Comparison of ENCODE assay signal across 8 mouse cellular contexts in genomic region chr8:123317781-123318466, GRCm38 (mm10). TPM values are rescaled to one million over a fixed set of nuclear protein-coding genes. Genes with fewer than 3 reads are reported as not detected.
DNase-seq lines count a peak whose midpoint lies in the region; ATAC-seq and TF ChIP-seq lines count a peak whose summit lies in the region.

No protein-coding gene starts in this region.

- no peaks in the 10 kb centered on the region; the same call in 1 of the 2 replicates for H3K4me1 ChIP-seq in spleen, adult 2 months (ENCODE audit: control insufficient read depth, insufficient read depth, insufficient read length)
- H3K4me1 ChIP-seq in forebrain, embryonic 10.5 days = peaks cover 22% of the 10 kb centered on the region
- peaks cover 4% of the 10 kb centered on the region; the same call in 1 of the 2 replicates for H3K4me1 ChIP-seq in limb, embryonic 14.5 days (ENCODE audit: control insufficient read depth, insufficient read depth, low read length)
- no peaks in the 10 kb centered on the region for H3K4me1 ChIP-seq in stomach, embryonic 14.5 days (ENCODE audit: control insufficient read depth, insufficient read depth, low read length)

- no peaks in the 10 kb centered on the region for H3K36me3 ChIP-seq in spleen, adult 2 months (ENCODE audit: control insufficient read depth, insufficient read depth, low read length)
- H3K36me3 ChIP-seq in forebrain, embryonic 10.5 days (replicated peaks) = peaks cover 18% of the 10 kb centered on the region
- no peaks in the 10 kb centered on the region for H3K36me3 ChIP-seq in limb, embryonic 14.5 days (ENCODE audit: control insufficient read depth, insufficient read depth, low read length)
- no peaks in the 10 kb centered on the region for H3K36me3 ChIP-seq in stomach, embryonic 14.5 days (ENCODE audit: control insufficient read depth, insufficient read depth, low read length)

- no peak overlapping the region for H3K27ac ChIP-seq in spleen, adult 2 months (ENCODE audit: insufficient read depth, low read length)
- peak overlapping the region; percentile 91 for H3K27ac ChIP-seq in forebrain, embryonic 10.5 days
- no peak overlapping the region for H3K27ac ChIP-seq in limb, embryonic 14.5 days (replicated peaks; ENCODE audit: low read depth, low read length)
- H3K27ac ChIP-seq in stomach, embryonic 14.5 days (ENCODE audit: low read length) = no peak overlapping the region

- 6% methylated on average over 21 of the region's 21 CpGs for WGBS in spleen, adult 2 months
- 9% methylated on average over 21 of the region's 21 CpGs for WGBS in forebrain, embryonic 10.5 days
- 5% methylated on average over 16 of the region's 21 CpGs for WGBS in limb, embryonic 14.5 days
- WGBS in stomach, embryonic 14.5 days = 3% methylated on average over 21 of the region's 21 CpGs

- ATAC-seq in limb, embryonic 14.5 days (ENCODE audit: low FRiP score, low read depth) = peak; percentile 59; the same call in 1 of the 2 replicates
- peak; percentile 80 for ATAC-seq in stomach, embryonic 14.5 days (ENCODE audit: insufficient number of reproducible peaks, insufficient read depth, low FRiP score, low read depth)

- no peaks in the 10 kb centered on the region for H3K9me3 ChIP-seq in forebrain, embryonic 10.5 days
- H3K9me3 ChIP-seq in limb, embryonic 14.5 days (ENCODE audit: control insufficient read depth, low read length) = no peaks in the 10 kb centered on the region
- H3K9me3 ChIP-seq in stomach, embryonic 14.5 days (ENCODE audit: control insufficient read depth, low read depth, low read length) = no peaks in the 10 kb centered on the region

- peak overlapping the region; percentile 83 for H3K4me2 ChIP-seq in limb, embryonic 14.5 days (replicated peaks; ENCODE audit: low read depth, low read length, severe bottlenecking)
- peak overlapping the region; percentile 87 for H3K4me2 ChIP-seq in stomach, embryonic 14.5 days (replicated peaks; ENCODE audit: low read depth, low read length)

- peak overlapping the region; percentile 64 for H3K9ac ChIP-seq in limb, embryonic 14.5 days (ENCODE audit: low read depth, low read length, severe bottlenecking)
- H3K9ac ChIP-seq in stomach, embryonic 14.5 days (replicated peaks; ENCODE audit: low read depth, low read length) = peak overlapping the region; percentile 10; the same call in 1 of the 2 replicates

- H3K4me3 ChIP-seq in spleen, adult 2 months (ENCODE audit: extremely low read depth, insufficient read depth, insufficient read length) = peak overlapping the region; percentile 75
- peak overlapping the region; percentile 83 for H3K4me3 ChIP-seq in forebrain, embryonic 10.5 days
- peak overlapping the region; percentile 57 for H3K4me3 ChIP-seq in limb, embryonic 14.5 days (replicated peaks; ENCODE audit: low read length)
- H3K4me3 ChIP-seq in stomach, embryonic 14.5 days (ENCODE audit: low read depth, low read length) = peak overlapping the region; percentile 60

- no peak; the same call in 1 of the 2 replicates for TF ChIP-seq CTCF in spleen, adult 2 months (IDR thresholded peaks at IDR 0.05; ENCODE audit: extremely low read depth, insufficient read depth, insufficient read length, insufficient replicate concordance)

- TF ChIP-seq POLR2A in spleen, adult 2 months (IDR thresholded peaks at IDR 0.05; ENCODE audit: low read depth, low read length) = no peak
- TF ChIP-seq POLR2A in limb, embryonic 14.5 days (IDR thresholded peaks at IDR 0.05; ENCODE audit: borderline replicate concordance, extremely low read depth, insufficient read depth, insufficient read length) = no peak

- H3K27me3 ChIP-seq in spleen, adult 2 months (ENCODE audit: control insufficient read depth, insufficient read depth, low read length) = no peaks in the 10 kb centered on the region
- no peaks in the 10 kb centered on the region for H3K27me3 ChIP-seq in forebrain, embryonic 10.5 days (ENCODE audit: poor library complexity, severe bottlenecking)
- H3K27me3 ChIP-seq in limb, embryonic 14.5 days (ENCODE audit: control insufficient read depth, insufficient read depth, low read length) = no peaks in the 10 kb centered on the region
- H3K27me3 ChIP-seq in stomach, embryonic 14.5 days (ENCODE audit: control insufficient read depth, insufficient read depth, low read length) = no peaks in the 10 kb centered on the region

- no peak for DNase-seq in spleen, adult 2 months (ENCODE audit: low read depth in 1 of 2, low spot score in 2 of 2)
- no peak for DNase-seq in spleen, postnatal 10 days (ENCODE audit: low spot score in 2 of 2)
- DNase-seq in forebrain, embryonic 10.5 days (ENCODE audit: extremely low spot score, low spot score) = no peak
- no peak for DNase-seq in limb, embryonic 14.5 days (ENCODE audit: low spot score)
- DNase-seq in urinary bladder, adult 2 months (ENCODE audit: low spot score) = no peak
- DNase-seq in cerebellum, adult 9-11 months = no peak
- no peak for DNase-seq in left cerebral cortex, postnatal 25 days (ENCODE audit: low spot score in 2 of 2)

- intact Hi-C loops in left cerebral cortex, postnatal 25 days (cut with DNase I) = loop anchor here (2.0 kb wide), 1 partner anchor 43 kb away; no protein-coding TSS in a partner anchor

RNA-seq across cellular contexts. Expression of gene Fanca, which starts 0.5 kb away (rescaled TPM):
- polyA plus RNA-seq in spleen, adult 2 months (2012; rRNA removed) = 55.7 and 76.1 TPM in 2 replicates
- 49.6 and 52.3 TPM in 2 replicates for polyA plus RNA-seq in forebrain, embryonic 10.5 days (2016; fragmentation: Nextera tagmentation; extraction: Ambion mirVana)
- 54.7 and 65.7 TPM in 2 replicates for polyA plus RNA-seq in limb, embryonic 14.5 days (2012; rRNA removed)
- polyA plus RNA-seq in limb, embryonic 14.5 days (2014; fragmentation: Nextera tagmentation; extraction: Ambion mirVana) = 23.9 and 24.2 TPM in 2 replicates
- 29.4 and 33.6 TPM in 2 replicates for polyA plus RNA-seq in stomach, embryonic 14.5 days (2014; fragmentation: Nextera tagmentation; extraction: Ambion mirVana)
- 8.9 and 15.8 TPM in 2 replicates for polyA plus RNA-seq in urinary bladder, adult 2 months (2012; rRNA removed)
- total RNA-seq in left cerebral cortex, postnatal 25 days (2021) = 1 to 10 TPM; 3.2 to 3.4 TPM

RNA-seq across cellular contexts. Expression of gene Spire2, which starts 14.6 kb away (rescaled TPM):
- 0.88 and 1.1 TPM in 2 replicates for polyA plus RNA-seq in spleen, adult 2 months (2012; rRNA removed)
- 6.5 and 6.9 TPM in 2 replicates for polyA plus RNA-seq in forebrain, embryonic 10.5 days (2016; fragmentation: Nextera tagmentation; extraction: Ambion mirVana)
- polyA plus RNA-seq in limb, embryonic 14.5 days (2012; rRNA removed) = 1.2 TPM in 2 replicates
- polyA plus RNA-seq in limb, embryonic 14.5 days (2014; fragmentation: Nextera tagmentation; extraction: Ambion mirVana) = 0.67 and 1.2 TPM in 2 replicates
- 2.2 and 3.1 TPM in 2 replicates for polyA plus RNA-seq in stomach, embryonic 14.5 days (2014; fragmentation: Nextera tagmentation; extraction: Ambion mirVana)
- polyA plus RNA-seq in urinary bladder, adult 2 months (2012; rRNA removed) = 4.8 and 5.3 TPM in 2 replicates
- 10 to 100 TPM; 16.0 to 16.5 TPM for total RNA-seq in left cerebral cortex, postnatal 25 days (2021)

RNA-seq across cellular contexts. Expression of gene Tcf25, which starts 55.6 kb away (rescaled TPM):
- 137 and 149 TPM in 2 replicates for polyA plus RNA-seq in spleen, adult 2 months (2012; rRNA removed)
- 146 and 151 TPM in 2 replicates for polyA plus RNA-seq in forebrain, embryonic 10.5 days (2016; fragmentation: Nextera tagmentation; extraction: Ambion mirVana)
- polyA plus RNA-seq in limb, embryonic 14.5 days (2012; rRNA removed) = 193 and 207 TPM in 2 replicates
- 153 and 155 TPM in 2 replicates for polyA plus RNA-seq in limb, embryonic 14.5 days (2014; fragmentation: Nextera tagmentation; extraction: Ambion mirVana)
- polyA plus RNA-seq in stomach, embryonic 14.5 days (2014; fragmentation: Nextera tagmentation; extraction: Ambion mirVana) = 161 and 177 TPM in 2 replicates
- polyA plus RNA-seq in urinary bladder, adult 2 months (2012; rRNA removed) = 193 TPM in 2 replicates
- 100 to 1,000 TPM; 568 to 614 TPM for total RNA-seq in left cerebral cortex, postnatal 25 days (2021)
